In genomic region chr13:73846589-73847464, GRCm38 (mm10) we compare ENCODE assay signal across 9 mouse cellular contexts. TPM values are rescaled to one million over a fixed set of nuclear protein-coding genes. Genes with fewer than 3 reads are reported as not detected.
DNase-seq lines count a peak whose midpoint lies in the region; ATAC-seq lines count a peak whose summit lies in the region.
"Had no signal": no experiment of that assay in that cellular context is flagged by ENCODE, and none has a peak within 500 bp of the region (broad histone marks: within the 10 kb centered on the region; RNA-seq: fewer than 3 reads in every experiment).

No protein-coding gene starts in this region.

- H3K27me3 ChIP-seq in forebrain, embryonic 13.5 days, result peaks cover 34% of the 10 kb centered on the region
- H3K27me3 ChIP-seq in kidney, embryonic 15.5 days, result peaks cover 35% of the 10 kb centered on the region
- peaks cover 73% of the 10 kb centered on the region for H3K27me3 ChIP-seq in midbrain, embryonic 12.5 days

- H3K4me1 ChIP-seq in forebrain, embryonic 13.5 days, result peaks cover 6% of the 10 kb centered on the region; the same call in 1 of the 2 replicates
- peaks cover 10% of the 10 kb centered on the region for H3K4me1 ChIP-seq in kidney, embryonic 15.5 days
- H3K4me1 ChIP-seq in midbrain, embryonic 12.5 days, result peaks cover 9% of the 10 kb centered on the region; the same call in 1 of the 2 replicates

- WGBS in forebrain, embryonic 13.5 days, result under 1% methylated on average over 60 of the region's 65 CpGs
- under 1% methylated on average over 65 of the region's 65 CpGs for WGBS in kidney, embryonic 15.5 days
- WGBS in midbrain, embryonic 12.5 days, result 1% methylated on average over 55 of the region's 65 CpGs

- peak; percentile 75 for ATAC-seq in forebrain, embryonic 13.5 days
- peak; percentile 74 for ATAC-seq in kidney, embryonic 15.5 days (replicated peaks; ENCODE audit: low FRiP score)
- ATAC-seq in midbrain, embryonic 12.5 days (ENCODE audit: low FRiP score, low read depth), result peak; percentile 75
- no peak for ATAC-seq in megakaryocyte-erythroid progenitor cell, adult 5-6 weeks (replicated peaks; ENCODE audit: low FRiP score, low TSS enrichment, poor library complexity, severe bottlenecking)

- no peak overlapping the region for H3K27ac ChIP-seq in forebrain, embryonic 13.5 days
- H3K27ac ChIP-seq in kidney, embryonic 15.5 days, result no peak overlapping the region
- no peak overlapping the region for H3K27ac ChIP-seq in midbrain, embryonic 12.5 days (replicated peaks)
- H3K27ac ChIP-seq: macrophage had no signal

- H3K9me3 ChIP-seq in forebrain, embryonic 13.5 days (replicated peaks), result no peaks in the 10 kb centered on the region
- no peaks in the 10 kb centered on the region for H3K9me3 ChIP-seq in kidney, embryonic 15.5 days (replicated peaks)
- H3K9me3 ChIP-seq in midbrain, embryonic 12.5 days, result no peaks in the 10 kb centered on the region

- peak overlapping the region; percentile 64 for H3K9ac ChIP-seq in forebrain, embryonic 13.5 days
- H3K9ac ChIP-seq in kidney, embryonic 15.5 days, result peak overlapping the region; percentile 55
- peak overlapping the region; percentile 67 for H3K9ac ChIP-seq in midbrain, embryonic 12.5 days (replicated peaks)

- peak overlapping the region; percentile 55 for H3K4me3 ChIP-seq in forebrain, embryonic 13.5 days
- peak overlapping the region; percentile 70 for H3K4me3 ChIP-seq in kidney, embryonic 15.5 days (replicated peaks)
- peak overlapping the region; percentile 63 for H3K4me3 ChIP-seq in midbrain, embryonic 12.5 days

- no peaks in the 10 kb centered on the region for H3K36me3 ChIP-seq in forebrain, embryonic 13.5 days (ENCODE audit: poor library complexity, severe bottlenecking)
- no peaks in the 10 kb centered on the region for H3K36me3 ChIP-seq in kidney, embryonic 15.5 days
- H3K36me3 ChIP-seq in midbrain, embryonic 12.5 days, result no peaks in the 10 kb centered on the region

- peak overlapping the region; percentile 83 for H3K4me2 ChIP-seq in forebrain, embryonic 13.5 days
- H3K4me2 ChIP-seq in kidney, embryonic 15.5 days, result peak overlapping the region; percentile 95
- peak overlapping the region; percentile 93 for H3K4me2 ChIP-seq in midbrain, embryonic 12.5 days (replicated peaks)

- peak; percentile 6 to 30 for DNase-seq in heart, adult 18-20 months
- DNase-seq in heart, adult 9 months (ENCODE audit: low spot score in 2 of 2), result no peak
- DNase-seq in R1 (ENCODE audit: low read depth, low spot score), result peak; percentile 47
- DNase-seq in thymus, postnatal 25 days, result peak; percentile 38

RNA-seq across cellular contexts. Expression of gene Nkd2, which starts 0.6 kb away (rescaled TPM):
- 1 to 10 TPM; 1.2 TPM for total RNA-seq in heart, adult 18-20 months (2021)
- polyA plus RNA-seq in forebrain, embryonic 13.5 days (2015; fragmentation: Nextera tagmentation; extraction: Ambion mirVana), result 3.4 and 4.8 TPM in 2 replicates
- polyA plus RNA-seq in kidney, embryonic 15.5 days (2015; fragmentation: Nextera tagmentation; extraction: Ambion mirVana), result 5.6 and 6.2 TPM in 2 replicates
- 9.6 and 11.2 TPM in 2 replicates for polyA plus RNA-seq in midbrain, embryonic 12.5 days (2016; fragmentation: Nextera tagmentation; extraction: Ambion mirVana)
- total RNA-seq in megakaryocyte-erythroid progenitor cell, adult 5-6 weeks (2014; fragmentation: Nextera tagmentation), result not detected in 2 replicates
- total RNA-seq in megakaryocyte-erythroid progenitor cell, adult 5-6 weeks (2017), result not detected in 2 replicates
- polyA plus RNA-seq: macrophage had no signal

Comparison
In these comparisons a context has a peak if more than half of its experiments do, and no peak if none do; other contexts are left out.
1. DNase-seq: peak in heart, adult 18-20 months (2 of 2), R1 (single experiment) and thymus, postnatal 25 days (single experiment); none in heart, adult 9 months (0 of 2).
2. Peak in every context shown above with its lines, with median percentiles within 50 percentile points of each other: H3K4me2 ChIP-seq, H3K4me3 ChIP-seq and H3K9ac ChIP-seq.